Comparison of ENCODE assay signal across 13 mouse cellular contexts in the genomic region with DNA sequence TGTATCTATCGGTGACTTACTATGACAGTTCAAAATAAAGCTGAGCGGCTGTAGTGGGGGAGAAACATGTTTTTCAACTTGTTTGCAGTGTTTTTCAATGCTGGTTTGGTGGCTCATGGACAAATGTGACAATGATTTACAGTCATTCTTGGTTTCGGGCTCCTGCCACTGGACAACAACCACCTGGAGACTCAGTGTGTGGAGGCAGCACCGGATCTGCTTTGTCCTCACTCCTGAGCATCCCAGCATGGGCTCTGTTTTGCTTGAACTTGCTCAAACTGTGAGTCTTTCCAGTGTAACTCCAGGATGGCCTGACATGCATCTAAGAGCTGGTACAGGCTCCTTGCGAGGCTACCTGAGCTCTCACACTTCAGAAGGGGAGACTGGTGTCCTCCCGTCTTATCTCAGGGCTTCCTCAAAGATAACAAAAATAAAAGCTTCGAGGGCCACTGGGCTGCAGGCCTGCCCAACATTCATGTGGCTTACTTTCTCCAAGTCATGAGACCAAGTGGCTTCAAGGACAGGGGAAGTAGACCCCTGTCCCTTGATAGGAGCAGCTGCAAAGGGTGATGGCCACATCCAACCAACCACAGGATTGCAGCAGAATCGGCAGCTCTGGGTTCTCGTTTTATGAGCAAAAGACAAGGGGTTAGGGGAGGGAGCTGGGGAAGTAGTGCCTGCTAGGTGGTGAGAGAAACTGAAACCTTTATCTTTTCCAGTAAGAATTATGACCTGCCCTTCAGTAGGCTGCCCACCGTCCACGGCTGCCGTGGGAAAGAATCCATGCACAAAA. TPM values are rescaled to one million over a fixed set of nuclear protein-coding genes. Genes with fewer than 3 reads are reported as not detected.
DNase-seq lines count a peak whose midpoint lies in the region; ATAC-seq and TF ChIP-seq lines count a peak whose summit lies in the region.
"Had no signal": no experiment of that assay in that cellular context is flagged by ENCODE, and none has a peak within 500 bp of the region (broad histone marks: within the 10 kb centered on the region; RNA-seq: fewer than 3 reads in every experiment).

No protein-coding gene starts in this region.

- H3K9me3 ChIP-seq in lung, postnatal 0 days (ENCODE audit: low read length): no peaks in the 10 kb centered on the region
- no peaks in the 10 kb centered on the region for H3K9me3 ChIP-seq in stomach, postnatal 0 days (ENCODE audit: control insufficient read depth, low read length)
- H3K9me3 ChIP-seq: limb, embryonic 12.5 days had no signal

- no peak overlapping the region for H3K4me2 ChIP-seq in lung, postnatal 0 days (replicated peaks; ENCODE audit: low read depth, low read length)
- H3K4me2 ChIP-seq in stomach, postnatal 0 days (replicated peaks; ENCODE audit: low read depth): no peak overlapping the region
- H3K4me2 ChIP-seq: limb, embryonic 12.5 days had no signal

- ATAC-seq in lung, postnatal 0 days: peak; percentile 14; the same call in 1 of the 2 replicates
- peak; percentile 94 for ATAC-seq in common myeloid progenitor, adult 5-6 weeks (replicated peaks; ENCODE audit: low read depth, poor library complexity, severe bottlenecking)
- peak; percentile 88 for ATAC-seq in monocyte, adult 5-6 weeks (replicated peaks; ENCODE audit: insufficient number of reproducible peaks, low FRiP score, low TSS enrichment, poor library complexity, severe bottlenecking)
- ATAC-seq in stomach, postnatal 0 days (ENCODE audit: low FRiP score, low TSS enrichment): no peak
- ATAC-seq: Patski had no signal

- DNase-seq in kidney, adult 2 months: peak; percentile 10
- DNase-seq in kidney, postnatal 14 days: no peak
- peak; percentile 32 for DNase-seq in lung, postnatal 0 days (ENCODE audit: low spot score)
- DNase-seq in lung, postnatal 14 days: no peak
- no peak for DNase-seq in cerebellum, adult 11 months
- no peak for DNase-seq in stomach, postnatal 0 days (ENCODE audit: low spot score)
- DNase-seq: adrenal gland, postnatal 10 days; cerebellum, adult 18-20 months; heart, postnatal 14 days had no signal

- no peak overlapping the region for H3K27ac ChIP-seq in kidney, adult 2 months (ENCODE audit: insufficient read depth, low read depth, low read length)
- H3K27ac ChIP-seq in lung, postnatal 0 days (ENCODE audit: low read length): no peak overlapping the region
- H3K27ac ChIP-seq in stomach, postnatal 0 days (replicated peaks): no peak overlapping the region
- H3K27ac ChIP-seq: limb, embryonic 12.5 days had no signal

- H3K4me3 ChIP-seq in kidney, adult 2 months (ENCODE audit: insufficient read depth, low read depth, low read length): no peak overlapping the region
- no peak overlapping the region for H3K4me3 ChIP-seq in lung, postnatal 0 days (ENCODE audit: low read depth, low read length)
- no peak overlapping the region for H3K4me3 ChIP-seq in stomach, postnatal 0 days (ENCODE audit: low read depth, low read length)
- H3K4me3 ChIP-seq: limb, embryonic 12.5 days had no signal

- no peak for TF ChIP-seq POLR2A in kidney, adult 2 months (IDR thresholded peaks at IDR 0.05; ENCODE audit: low read depth, low read length)

- no peak for TF ChIP-seq CTCF in kidney, adult 2 months (conservative IDR thresholded peaks at IDR 0.05; ENCODE audit: insufficient read depth, insufficient read length, low read depth, low read length)
- no peak for TF ChIP-seq CTCF in lung, postnatal 0 days (IDR thresholded peaks at IDR 0.05)
- TF ChIP-seq CTCF in stomach, postnatal 0 days (IDR thresholded peaks at IDR 0.05; ENCODE audit: low read depth): no peak

- WGBS in kidney, adult 2 months: 52% methylated on average over 12 of the region's 12 CpGs
- 49% methylated on average over 12 of the region's 12 CpGs for WGBS in lung, postnatal 0 days
- WGBS in stomach, postnatal 0 days: 54% methylated on average over 12 of the region's 12 CpGs

- no peak overlapping the region for H3K9ac ChIP-seq in lung, postnatal 0 days (replicated peaks; ENCODE audit: low read depth)
- H3K9ac ChIP-seq in stomach, postnatal 0 days (ENCODE audit: low read length): no peak overlapping the region; the same call in 1 of the 2 replicates
- H3K9ac ChIP-seq: limb, embryonic 12.5 days had no signal

- no peak for TF ChIP-seq EP300 in lung, postnatal 0 days (IDR thresholded peaks at IDR 0.05)
- no peak for TF ChIP-seq EP300 in stomach, postnatal 0 days (optimal IDR thresholded peaks at IDR 0.05)

- H3K4me1 ChIP-seq in kidney, adult 2 months (ENCODE audit: control insufficient read depth, insufficient read depth, low read length): no peaks in the 10 kb centered on the region
- H3K4me1 ChIP-seq in lung, postnatal 0 days (ENCODE audit: insufficient read depth, low read depth, low read length): no peaks in the 10 kb centered on the region
- no peaks in the 10 kb centered on the region for H3K4me1 ChIP-seq in stomach, postnatal 0 days (replicated peaks; ENCODE audit: control insufficient read depth, insufficient read depth)
- H3K4me1 ChIP-seq: limb, embryonic 12.5 days had no signal

- H3K36me3 ChIP-seq in kidney, adult 2 months (ENCODE audit: control insufficient read depth, insufficient read depth, low read length): no peaks in the 10 kb centered on the region
- H3K36me3 ChIP-seq in lung, postnatal 0 days (ENCODE audit: insufficient read depth, low read length): no peaks in the 10 kb centered on the region
- H3K36me3 ChIP-seq in stomach, postnatal 0 days (ENCODE audit: control insufficient read depth, insufficient read depth, low read length): no peaks in the 10 kb centered on the region
- H3K36me3 ChIP-seq: limb, embryonic 12.5 days had no signal

- H3K27me3 ChIP-seq in kidney, adult 2 months (replicated peaks; ENCODE audit: control insufficient read depth, insufficient read depth, low read length): no peaks in the 10 kb centered on the region; the same call in 1 of the 2 replicates
- no peaks in the 10 kb centered on the region for H3K27me3 ChIP-seq in lung, postnatal 0 days (replicated peaks; ENCODE audit: insufficient read depth, low read length)
- H3K27me3 ChIP-seq in stomach, postnatal 0 days (ENCODE audit: control insufficient read depth, insufficient read depth, low read length): no peaks in the 10 kb centered on the region
- H3K27me3 ChIP-seq: limb, embryonic 12.5 days; Patski had no signal

RNA-seq across cellular contexts. Expression of gene Tagap, which starts 8.8 kb away (rescaled TPM):
- polyA plus RNA-seq in kidney, adult 2 months (2012; rRNA removed): 0.91 and 1.8 TPM in 2 replicates
- 1.3 and 1.4 TPM in 2 replicates for polyA plus RNA-seq in lung, postnatal 0 days (2015; fragmentation: Nextera tagmentation; extraction: Ambion mirVana)
- 10.1 and 12.4 TPM in 2 replicates for total RNA-seq in common myeloid progenitor, adult 5-6 weeks (2017)
- total RNA-seq in monocyte, adult 5-6 weeks (2017): 63.5 to 77.7 TPM (median 74.3 TPM) in 3 replicates
- polyA plus RNA-seq in stomach, postnatal 0 days (2015; fragmentation: Nextera tagmentation; extraction: Ambion mirVana): 0.51 and 0.61 TPM in 2 replicates

RNA-seq across cellular contexts. Expression of gene Rsph3a, which starts 28.4 kb away (rescaled TPM):
- polyA plus RNA-seq in kidney, adult 2 months (2012; rRNA removed): 77.2 and 85.9 TPM in 2 replicates
- 58.1 and 60.5 TPM in 2 replicates for polyA plus RNA-seq in lung, postnatal 0 days (2015; fragmentation: Nextera tagmentation; extraction: Ambion mirVana)
- 20.1 and 32.4 TPM in 2 replicates for total RNA-seq in common myeloid progenitor, adult 5-6 weeks (2017)
- total RNA-seq in monocyte, adult 5-6 weeks (2017): 28.3 to 41.8 TPM (median 34.7 TPM) in 3 replicates
- 32.6 and 38.5 TPM in 2 replicates for polyA plus RNA-seq in stomach, postnatal 0 days (2015; fragmentation: Nextera tagmentation; extraction: Ambion mirVana)

Comparison
In these comparisons a context has a peak if more than half of its experiments do, and no peak if none do; other contexts are left out.
1. DNase-seq: peak in kidney, adult 2 months (single experiment) and lung, postnatal 0 days (single experiment); none in kidney, postnatal 14 days (single experiment), lung, postnatal 14 days (single experiment), cerebellum, adult 11 months (single experiment) and stomach, postnatal 0 days (single experiment).